Mouse (Mus musculus): ENCODE measurements around the gene Gpr85. TPM values are rescaled to one million over a fixed set of nuclear protein-coding genes. Genes with fewer than 3 reads are reported as not detected.

Gene Gpr85
- polyA plus RNA-seq, 1 experiment, result not detected

GRCm38 (mm10) chr6:13828877-13829276, 10.9 kb downstream of the Gpr85 start:
- no peak for TF ChIP-seq FLI1 (IDR thresholded peaks at IDR 0.05; ENCODE audit: low read length)
- TF ChIP-seq GATA1 (IDR thresholded peaks at IDR 0.05; ENCODE audit: borderline replicate concordance, low read length), result no peak
- Histone ChIP-seq H3K4me3 (replicated peaks) (no peak overlapping the region), H3K4me1 (no peaks in the 10 kb centered on the region), H3K9me3 (no peaks in the 10 kb centered on the region), H3K27me3 (replicated peaks) (no peaks in the 10 kb centered on the region), H3K36me3 (replicated peaks; ENCODE audit: low read length) (no peaks in the 10 kb centered on the region)

DNA sequence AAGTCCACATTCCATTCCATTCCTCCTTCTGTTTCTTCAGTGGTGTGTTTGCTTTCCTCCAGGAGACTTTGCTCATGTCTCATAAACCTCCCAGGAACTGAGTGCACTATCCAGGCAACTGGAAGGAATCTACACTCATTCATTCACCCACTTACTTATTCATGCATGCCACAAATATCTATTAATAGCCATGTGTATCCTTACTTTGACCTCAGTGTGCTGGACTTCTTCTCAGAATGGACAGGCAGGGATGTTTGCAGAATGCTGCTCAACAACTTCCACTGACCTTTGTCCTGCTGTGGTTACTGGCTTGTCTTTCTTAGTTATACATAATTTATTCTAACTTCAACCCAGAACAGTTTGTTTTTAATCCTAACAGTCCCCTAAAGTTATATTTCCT, 23.1 kb downstream of the Gpr85 start:
- no peaks in the 10 kb centered on the region for H3K27me3 ChIP-seq (replicated peaks)
- H3K9me3 ChIP-seq, result no peaks in the 10 kb centered on the region
- TF ChIP-seq GATA1 (IDR thresholded peaks at IDR 0.05; ENCODE audit: borderline replicate concordance, low read length), result no peak
- TF ChIP-seq FLI1 (IDR thresholded peaks at IDR 0.05; ENCODE audit: low read length), result no peak
- no peaks in the 10 kb centered on the region for H3K36me3 ChIP-seq (replicated peaks; ENCODE audit: low read length)
- H3K4me1 ChIP-seq, result no peaks in the 10 kb centered on the region
- H3K4me3 ChIP-seq (replicated peaks), result no peak overlapping the region

DNA sequence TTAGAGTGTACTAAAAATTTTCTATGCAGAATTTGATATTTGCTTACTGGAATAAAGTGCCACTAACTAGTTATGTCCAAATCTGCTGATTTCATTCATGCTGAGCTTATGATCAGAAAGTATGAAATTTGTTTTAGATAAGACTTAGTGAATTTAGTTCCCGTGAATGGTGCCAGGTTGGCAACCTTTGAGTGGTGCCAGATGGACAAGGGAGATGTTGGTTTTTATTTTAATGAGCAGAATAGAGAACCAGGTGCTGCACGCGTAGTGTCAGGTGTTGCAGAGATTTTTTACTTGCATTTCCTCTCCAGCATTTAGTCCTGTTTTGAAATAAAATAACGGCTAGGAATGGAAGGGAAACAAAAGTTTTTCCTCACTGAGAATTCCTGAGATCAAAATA, 27.6 kb downstream of the Gpr85 start:
- H3K9me3 ChIP-seq, result no peaks in the 10 kb centered on the region

GRCm38 (mm10) chr6:13800071-13800470, 39.7 kb downstream of the Gpr85 start:
- Histone ChIP-seq H3K27me3 (replicated peaks) (no peaks in the 10 kb centered on the region), H3K9me3 (no peaks in the 10 kb centered on the region), H3K36me3 (replicated peaks; ENCODE audit: low read length) (no peaks in the 10 kb centered on the region), H3K4me1 (peaks cover 3% of the 10 kb centered on the region; the same call in 1 of the 2 replicates), H3K4me3 (replicated peaks) (no peak overlapping the region)
- TF ChIP-seq GATA1 (IDR thresholded peaks at IDR 0.05; ENCODE audit: borderline replicate concordance, low read length) (no peak), FLI1 (IDR thresholded peaks at IDR 0.05; ENCODE audit: low read length) (no peak)

More for the DNA sequence above, 27.6 kb downstream of the Gpr85 start:
- Histone ChIP-seq H3K4me1 (no peaks in the 10 kb centered on the region), H3K4me3 (replicated peaks) (no peak overlapping the region), H3K27me3 (replicated peaks) (no peaks in the 10 kb centered on the region), H3K36me3 (replicated peaks; ENCODE audit: low read length) (no peaks in the 10 kb centered on the region)
- TF ChIP-seq FLI1 (IDR thresholded peaks at IDR 0.05; ENCODE audit: low read length), result no peak
- TF ChIP-seq GATA1 (IDR thresholded peaks at IDR 0.05; ENCODE audit: borderline replicate concordance, low read length), result no peak

GRCm38 (mm10) chr6:13797389-13797788, 42.4 kb downstream of the Gpr85 start:
- TF ChIP-seq FLI1 (IDR thresholded peaks at IDR 0.05; ENCODE audit: low read length) (no peak), GATA1 (IDR thresholded peaks at IDR 0.05; ENCODE audit: borderline replicate concordance, low read length) (no peak)
- H3K36me3 ChIP-seq (replicated peaks; ENCODE audit: low read length), result no peaks in the 10 kb centered on the region
- no peaks in the 10 kb centered on the region for H3K9me3 ChIP-seq
- no peaks in the 10 kb centered on the region for H3K27me3 ChIP-seq (replicated peaks)
- H3K4me1 ChIP-seq, result peaks cover 3% of the 10 kb centered on the region; the same call in 1 of the 2 replicates
- H3K4me3 ChIP-seq (replicated peaks), result no peak overlapping the region

Other genes starting within 250 kb of the Gpr85 start
- gene Tmem168, start 231.8 kb downstream of the Gpr85 start, polyA plus RNA-seq (2012; ENCODE audit: insufficient read depth, low replicate concordance), result 3.4 TPM in 1 of 2 replicates, not detected in the other
- 0.92 and 1.8 TPM in 2 replicates for gene Bmt2, start 162.0 kb downstream of the Gpr85 start, polyA plus RNA-seq (2012; ENCODE audit: insufficient read depth, low replicate concordance)
- 41.8 TPM in 1 of 2 replicates, not detected in the other for gene 2610001J05Rik, start 31.6 kb upstream of the Gpr85 start, polyA plus RNA-seq (2012; ENCODE audit: insufficient read depth, low replicate concordance)

Data from megakaryocyte, embryonic 14.5 days (primary cell).